Mouse (Mus musculus): ENCODE data around the gene Pccb. TPM values are rescaled to one million over a fixed set of nuclear protein-coding genes. Genes with fewer than 3 reads are reported as not detected.

Gene Pccb
- 25.2 and 27.6 TPM in 2 replicates for polyA plus RNA-seq (2015; fragmentation: Nextera tagmentation; extraction: Ambion mirVana)

GRCm38 (mm10) chr9:101034448-101035098 is at the start of gene Pccb:
Pccb (minus strand) TSS chr9:101034898.
- Histone ChIP-seq H3K9me3 (replicated peaks; ENCODE audit: control insufficient read depth, low read length, poor library complexity, severe bottlenecking) (no peaks in the 10 kb centered on the region), H3K4me2 (ENCODE audit: low read length) (peak within 1 kb of the TSS; percentile 79), H3K36me3 (ENCODE audit: control insufficient read depth, insufficient read depth, low read length) (0 out of 2 replicates have a peak, but pooled peaks cover 3% of the 10 kb centered on the region), H3K27ac (ENCODE audit: low read length) (peak within 1 kb of the TSS; percentile 98), H3K9ac (ENCODE audit: low read depth, low read length) (peak within 1 kb of the TSS; percentile 83), H3K4me3 (ENCODE audit: low read depth, low read length) (peak within 1 kb of the TSS; percentile 65), H3K4me1 (ENCODE audit: control insufficient read depth, insufficient read depth, low read length) (peaks cover 13% of the 10 kb centered on the region), H3K27me3 (ENCODE audit: control insufficient read depth, insufficient read depth, low read depth, low read length) (no peaks in the 10 kb centered on the region)
- WGBS, result under 1% methylated on average over 56 of the region's 61 CpGs
- ATAC-seq, result peak; percentile 99

GRCm38 (mm10) chr9:101083728-101084127 is 49.0 kb upstream of the Pccb start:
- no peak for ATAC-seq
- Histone ChIP-seq H3K9me3 (replicated peaks; ENCODE audit: control insufficient read depth, low read length, poor library complexity, severe bottlenecking) (no peaks in the 10 kb centered on the region), H3K4me2 (ENCODE audit: low read length) (no peak overlapping the region), H3K4me3 (ENCODE audit: low read depth, low read length) (no peak overlapping the region), H3K36me3 (ENCODE audit: control insufficient read depth, insufficient read depth, low read length) (no peaks in the 10 kb centered on the region), H3K4me1 (ENCODE audit: control insufficient read depth, insufficient read depth, low read length) (peaks cover 16% of the 10 kb centered on the region), H3K27ac (ENCODE audit: low read length) (no peak overlapping the region), H3K27me3 (ENCODE audit: control insufficient read depth, insufficient read depth, low read depth, low read length) (no peaks in the 10 kb centered on the region), H3K9ac (ENCODE audit: low read depth, low read length) (no peak overlapping the region)
- WGBS, result 90% methylated on average over 3 of the region's 3 CpGs

GRCm38 (mm10) chr9:101080046-101080685 is 45.5 kb upstream of the Pccb start:
- Histone ChIP-seq H3K27ac (ENCODE audit: low read length) (no peak overlapping the region), H3K27me3 (ENCODE audit: control insufficient read depth, insufficient read depth, low read depth, low read length) (no peaks in the 10 kb centered on the region), H3K9ac (ENCODE audit: low read depth, low read length) (no peak overlapping the region), H3K4me2 (ENCODE audit: low read length) (peak overlapping the region; percentile 25; the same call in 1 of the 2 replicates), H3K4me3 (ENCODE audit: low read depth, low read length) (no peak overlapping the region), H3K9me3 (replicated peaks; ENCODE audit: control insufficient read depth, low read length, poor library complexity, severe bottlenecking) (no peaks in the 10 kb centered on the region), H3K4me1 (ENCODE audit: control insufficient read depth, insufficient read depth, low read length) (peaks cover 31% of the 10 kb centered on the region), H3K36me3 (ENCODE audit: control insufficient read depth, insufficient read depth, low read length) (no peaks in the 10 kb centered on the region)
- WGBS, result 64% methylated on average over 3 of the region's 3 CpGs
- ATAC-seq, result no peak

- 61% methylated on average over 4 of the region's 4 CpGs for WGBS
- H3K9me3 ChIP-seq (replicated peaks; ENCODE audit: control insufficient read depth, low read length, poor library complexity, severe bottlenecking), result no peaks in the 10 kb centered on the region
Observed at GRCm38 (mm10) chr9:101078579-101078978, 43.9 kb upstream of the Pccb start.

GRCm38 (mm10) chr9:101077486-101077885 is 42.8 kb upstream of the Pccb start:
- Histone ChIP-seq H3K4me3 (ENCODE audit: low read depth, low read length) (peak overlapping the region; percentile 96), H3K27ac (ENCODE audit: low read length) (no peak overlapping the region), H3K9me3 (replicated peaks; ENCODE audit: control insufficient read depth, low read length, poor library complexity, severe bottlenecking) (no peaks in the 10 kb centered on the region), H3K4me1 (ENCODE audit: control insufficient read depth, insufficient read depth, low read length) (peaks cover 36% of the 10 kb centered on the region), H3K9ac (ENCODE audit: low read depth, low read length) (no peak overlapping the region), H3K4me2 (ENCODE audit: low read length) (peak overlapping the region; percentile 77), H3K36me3 (ENCODE audit: control insufficient read depth, insufficient read depth, low read length) (no peaks in the 10 kb centered on the region), H3K27me3 (ENCODE audit: control insufficient read depth, insufficient read depth, low read depth, low read length) (no peaks in the 10 kb centered on the region)
- no peak for ATAC-seq

More at GRCm38 (mm10) chr9:101078579-101078978, 43.9 kb upstream of the Pccb start:
- H3K4me2 ChIP-seq (ENCODE audit: low read length), result peak overlapping the region; percentile 65
- no peak for ATAC-seq
- H3K9ac ChIP-seq (ENCODE audit: low read depth, low read length), result 0 out of 2 replicates have a peak overlapping the region, but pooled peaks have one; percentile 41
- H3K36me3 ChIP-seq (ENCODE audit: control insufficient read depth, insufficient read depth, low read length), result no peaks in the 10 kb centered on the region
- peak overlapping the region; percentile 27 for H3K4me3 ChIP-seq (ENCODE audit: low read depth, low read length)
- H3K27me3 ChIP-seq (ENCODE audit: control insufficient read depth, insufficient read depth, low read depth, low read length), result no peaks in the 10 kb centered on the region
- peaks cover 31% of the 10 kb centered on the region for H3K4me1 ChIP-seq (ENCODE audit: control insufficient read depth, insufficient read depth, low read length)
- no peak overlapping the region for H3K27ac ChIP-seq (ENCODE audit: low read length)

- WGBS, result 1% methylated on average over 18 of the region's 18 CpGs
- ATAC-seq, result no peak
- Histone ChIP-seq H3K9ac (ENCODE audit: low read depth, low read length) (peak overlapping the region; percentile 99), H3K4me2 (ENCODE audit: low read length) (peak overlapping the region; percentile 77), H3K4me3 (ENCODE audit: low read depth, low read length) (peak overlapping the region; percentile 96), H3K27ac (ENCODE audit: low read length) (no peak overlapping the region), H3K36me3 (ENCODE audit: control insufficient read depth, insufficient read depth, low read length) (no peaks in the 10 kb centered on the region), H3K4me1 (ENCODE audit: control insufficient read depth, insufficient read depth, low read length) (peaks cover 36% of the 10 kb centered on the region), H3K9me3 (replicated peaks; ENCODE audit: control insufficient read depth, low read length, poor library complexity, severe bottlenecking) (no peaks in the 10 kb centered on the region), H3K27me3 (ENCODE audit: control insufficient read depth, insufficient read depth, low read depth, low read length) (no peaks in the 10 kb centered on the region)
Observed at GRCm38 (mm10) chr9:101076095-101076875, 41.6 kb upstream of the Pccb start.

- ATAC-seq, result no peak
Observed at GRCm38 (mm10) chr9:101075694-101076093, 41.0 kb upstream of the Pccb start.

GRCm38 (mm10) chr9:101075091-101075581 is 40.4 kb upstream of the Pccb start:
- ATAC-seq, result no peak
- Histone ChIP-seq H3K4me3 (ENCODE audit: low read depth, low read length) (peak overlapping the region; percentile 96), H3K4me2 (ENCODE audit: low read length) (peak overlapping the region; percentile 77), H3K4me1 (ENCODE audit: control insufficient read depth, insufficient read depth, low read length) (peaks cover 32% of the 10 kb centered on the region), H3K9ac (ENCODE audit: low read depth, low read length) (peak overlapping the region; percentile 99), H3K36me3 (ENCODE audit: control insufficient read depth, insufficient read depth, low read length) (no peaks in the 10 kb centered on the region), H3K27ac (ENCODE audit: low read length) (peak overlapping the region; percentile 100), H3K27me3 (ENCODE audit: control insufficient read depth, insufficient read depth, low read depth, low read length) (no peaks in the 10 kb centered on the region), H3K9me3 (replicated peaks; ENCODE audit: control insufficient read depth, low read length, poor library complexity, severe bottlenecking) (no peaks in the 10 kb centered on the region)
- 0% methylated on average over 25 of the region's 25 CpGs for WGBS

More at GRCm38 (mm10) chr9:101075694-101076093, 41.0 kb upstream of the Pccb start:
- Histone ChIP-seq H3K4me3 (ENCODE audit: low read depth, low read length) (peak overlapping the region; percentile 96), H3K4me2 (ENCODE audit: low read length) (peak overlapping the region; percentile 77), H3K9ac (ENCODE audit: low read depth, low read length) (peak overlapping the region; percentile 99), H3K27me3 (ENCODE audit: control insufficient read depth, insufficient read depth, low read depth, low read length) (no peaks in the 10 kb centered on the region), H3K9me3 (replicated peaks; ENCODE audit: control insufficient read depth, low read length, poor library complexity, severe bottlenecking) (no peaks in the 10 kb centered on the region), H3K36me3 (ENCODE audit: control insufficient read depth, insufficient read depth, low read length) (no peaks in the 10 kb centered on the region), H3K4me1 (ENCODE audit: control insufficient read depth, insufficient read depth, low read length) (peaks cover 36% of the 10 kb centered on the region), H3K27ac (ENCODE audit: low read length) (no peak overlapping the region)
- 1% methylated on average over 8 of the region's 8 CpGs for WGBS
